9 mouse cellular contexts compared by ENCODE assay signal in the genomic region with DNA sequence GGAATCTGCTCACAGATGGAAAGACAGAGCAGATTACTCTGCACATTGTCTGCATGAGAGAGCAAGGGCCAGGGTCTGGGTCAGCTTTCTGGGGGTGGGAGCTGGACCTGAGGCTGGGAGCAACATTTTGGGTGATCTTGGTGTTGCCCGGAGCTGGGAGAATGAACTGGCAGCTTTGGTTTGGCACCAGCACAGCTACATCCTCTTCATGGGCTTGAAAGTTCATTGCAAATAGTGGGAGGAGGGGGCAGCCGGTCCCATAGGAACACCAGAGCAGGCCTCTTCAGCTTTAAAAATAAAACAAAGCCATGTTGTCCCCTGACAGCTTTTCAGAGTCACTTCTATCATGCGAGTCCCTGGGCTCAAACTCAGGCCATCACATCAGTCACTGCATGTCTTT. TPM values are rescaled to one million over a fixed set of nuclear protein-coding genes. Genes with fewer than 3 reads are reported as not detected.
A peak's percentile ranks its signal among the peaks of the same experiment; 100 is the strongest.
DNase-seq lines count a peak whose midpoint lies in the region; ATAC-seq and TF ChIP-seq lines count a peak whose summit lies in the region.
"Had no signal": no experiment of that assay in that cellular context is flagged by ENCODE, and none has a peak within 500 bp of the region (broad histone marks: within the 10 kb centered on the region; RNA-seq: fewer than 3 reads in every experiment).

No protein-coding gene starts in this region.

- H3K9ac ChIP-seq in kidney, embryonic 16.5 days (replicated peaks; ENCODE audit: low read length): peak overlapping the region; percentile 66; the same call in 1 of the 2 replicates
- peak overlapping the region; percentile 70 for H3K9ac ChIP-seq in intestine, embryonic 16.5 days (ENCODE audit: low read depth, low read length)
- 0 out of 2 replicates have a peak overlapping the region, but pooled peaks have one; percentile 4 for H3K9ac ChIP-seq in midbrain, postnatal 0 days (replicated peaks; ENCODE audit: low read length, poor library complexity, severe bottlenecking)

- H3K27me3 ChIP-seq in kidney, embryonic 16.5 days (ENCODE audit: insufficient read depth, low read length): no peaks in the 10 kb centered on the region
- H3K27me3 ChIP-seq in forebrain, embryonic 10.5 days (ENCODE audit: poor library complexity, severe bottlenecking): no peaks in the 10 kb centered on the region
- no peaks in the 10 kb centered on the region for H3K27me3 ChIP-seq in intestine, embryonic 16.5 days (replicated peaks; ENCODE audit: control insufficient read depth, insufficient read depth, low read length)
- no peaks in the 10 kb centered on the region for H3K27me3 ChIP-seq in midbrain, postnatal 0 days (ENCODE audit: insufficient read depth, low read length)

- H3K27ac ChIP-seq in kidney, embryonic 16.5 days (ENCODE audit: low read length): no peak overlapping the region
- peak overlapping the region; percentile 93 for H3K27ac ChIP-seq in forebrain, embryonic 10.5 days
- H3K27ac ChIP-seq in intestine, embryonic 16.5 days (ENCODE audit: low read length): peak overlapping the region; percentile 88; the same call in 1 of the 2 replicates
- H3K27ac ChIP-seq in midbrain, postnatal 0 days (ENCODE audit: low read depth, low read length): peak overlapping the region; percentile 87; the same call in 1 of the 2 replicates

- H3K36me3 ChIP-seq in kidney, embryonic 16.5 days (ENCODE audit: insufficient read depth, low read length): peaks cover 3% of the 10 kb centered on the region; the same call in 1 of the 2 replicates
- peaks cover 17% of the 10 kb centered on the region for H3K36me3 ChIP-seq in forebrain, embryonic 10.5 days (replicated peaks)
- no peaks in the 10 kb centered on the region for H3K36me3 ChIP-seq in intestine, embryonic 16.5 days (ENCODE audit: control insufficient read depth, insufficient read depth, low read length)
- no peaks in the 10 kb centered on the region for H3K36me3 ChIP-seq in midbrain, postnatal 0 days (ENCODE audit: insufficient read depth, low read length)

- WGBS in kidney, embryonic 16.5 days: 87% methylated on average over 3 of the region's 3 CpGs
- 95% methylated on average over 3 of the region's 3 CpGs for WGBS in forebrain, embryonic 10.5 days
- WGBS in intestine, embryonic 16.5 days: 90% methylated on average over 3 of the region's 3 CpGs
- WGBS in midbrain, postnatal 0 days: 90% methylated on average over 3 of the region's 3 CpGs

- H3K4me3 ChIP-seq in kidney, embryonic 16.5 days (ENCODE audit: low read length): no peak overlapping the region
- H3K4me3 ChIP-seq in forebrain, embryonic 10.5 days: peak overlapping the region; percentile 48
- H3K4me3 ChIP-seq in intestine, embryonic 16.5 days (ENCODE audit: low read length): peak overlapping the region; percentile 49; the same call in 1 of the 2 replicates
- peak overlapping the region; percentile 42 for H3K4me3 ChIP-seq in midbrain, postnatal 0 days (ENCODE audit: low read depth, low read length)

- no peak for ATAC-seq in kidney, embryonic 16.5 days (ENCODE audit: low FRiP score, low TSS enrichment)
- ATAC-seq in intestine, embryonic 16.5 days: no peak
- no peak for ATAC-seq in midbrain, postnatal 0 days (ENCODE audit: low FRiP score)
- ATAC-seq in erythroid progenitor cell, adult 5-6 weeks (replicated peaks; ENCODE audit: low FRiP score, poor library complexity, severe bottlenecking): no peak

- H3K4me2 ChIP-seq in kidney, embryonic 16.5 days (replicated peaks; ENCODE audit: low read depth, low read length): peak overlapping the region; percentile 74; the same call in 1 of the 2 replicates
- H3K4me2 ChIP-seq in intestine, embryonic 16.5 days (ENCODE audit: low read depth, low read length): peak overlapping the region; percentile 77
- peak overlapping the region; percentile 64 for H3K4me2 ChIP-seq in midbrain, postnatal 0 days (ENCODE audit: low read depth, low read length, poor library complexity, severe bottlenecking)

- TF ChIP-seq CTCF in midbrain, postnatal 0 days (IDR thresholded peaks at IDR 0.05): no peak

- DNase-seq in kidney, postnatal 4 days: no peak
- no peak for DNase-seq in forebrain, embryonic 10.5 days (ENCODE audit: extremely low spot score, low spot score)
- DNase-seq in midbrain, postnatal 0 days (ENCODE audit: low spot score): no peak
- DNase-seq in urinary bladder, adult 2 months (ENCODE audit: low spot score): no peak
- DNase-seq in yolk sac, embryonic 10.5 days (ENCODE audit: low spot score): no peak
- DNase-seq: cerebellum, postnatal 10 days had no signal

- H3K9me3 ChIP-seq in kidney, embryonic 16.5 days (ENCODE audit: low read length): no peaks in the 10 kb centered on the region
- no peaks in the 10 kb centered on the region; the same call in 1 of the 2 replicates for H3K9me3 ChIP-seq in forebrain, embryonic 10.5 days
- no peaks in the 10 kb centered on the region for H3K9me3 ChIP-seq in intestine, embryonic 16.5 days (ENCODE audit: control insufficient read depth, low read length)
- no peaks in the 10 kb centered on the region for H3K9me3 ChIP-seq in midbrain, postnatal 0 days (ENCODE audit: low read length)

- H3K4me1 ChIP-seq in kidney, embryonic 16.5 days (ENCODE audit: insufficient read depth, low read length): peaks cover 11% of the 10 kb centered on the region
- H3K4me1 ChIP-seq in forebrain, embryonic 10.5 days: peaks cover 23% of the 10 kb centered on the region
- peaks cover 8% of the 10 kb centered on the region for H3K4me1 ChIP-seq in intestine, embryonic 16.5 days (ENCODE audit: control insufficient read depth, insufficient read depth, low read length)
- H3K4me1 ChIP-seq in midbrain, postnatal 0 days (ENCODE audit: insufficient read depth, low read length): peaks cover 6% of the 10 kb centered on the region; the same call in 1 of the 2 replicates

RNA-seq across cellular contexts. Expression of a gene that starts 26.3 kb away (rescaled TPM):
- 67.3 and 70.5 TPM in 2 replicates for polyA plus RNA-seq in kidney, embryonic 16.5 days (2015; fragmentation: Nextera tagmentation; extraction: Ambion mirVana)
- 88.6 and 89.0 TPM in 2 replicates for polyA plus RNA-seq in forebrain, embryonic 10.5 days (2016; fragmentation: Nextera tagmentation; extraction: Ambion mirVana)
- polyA plus RNA-seq in intestine, embryonic 16.5 days (2015; fragmentation: Nextera tagmentation; extraction: Ambion mirVana): 40.0 and 44.8 TPM in 2 replicates
- total RNA-seq in midbrain, postnatal 0 days (2014; rRNA removed): 48.9 and 50.1 TPM in 2 replicates
- 34.5 and 35.4 TPM in 2 replicates for polyA plus RNA-seq in midbrain, postnatal 0 days (2015; fragmentation: Nextera tagmentation; extraction: Ambion mirVana)
- 29.1 and 34.4 TPM in 2 replicates for polyA plus RNA-seq in urinary bladder, adult 2 months (2012; rRNA removed)
- total RNA-seq in erythroid progenitor cell, adult 5-6 weeks (2015; ENCODE audit: low replicate concordance): 14.4 and 18.9 TPM in 2 replicates
- 13.6 and 28.5 TPM in 2 replicates for total RNA-seq in erythroid progenitor cell, adult 5-6 weeks (2017; ENCODE audit: low replicate concordance)

RNA-seq across cellular contexts. Expression of a gene that starts 33.8 kb away (rescaled TPM):
- polyA plus RNA-seq in kidney, embryonic 16.5 days (2015; fragmentation: Nextera tagmentation; extraction: Ambion mirVana): 103 and 117 TPM in 2 replicates
- polyA plus RNA-seq in forebrain, embryonic 10.5 days (2016; fragmentation: Nextera tagmentation; extraction: Ambion mirVana): 152 and 160 TPM in 2 replicates
- polyA plus RNA-seq in intestine, embryonic 16.5 days (2015; fragmentation: Nextera tagmentation; extraction: Ambion mirVana): 82.5 and 85.9 TPM in 2 replicates
- total RNA-seq in midbrain, postnatal 0 days (2014; rRNA removed): 43.8 and 54.7 TPM in 2 replicates
- polyA plus RNA-seq in midbrain, postnatal 0 days (2015; fragmentation: Nextera tagmentation; extraction: Ambion mirVana): 124 TPM in 2 replicates
- polyA plus RNA-seq in urinary bladder, adult 2 months (2012; rRNA removed): 29.8 and 33.0 TPM in 2 replicates
- total RNA-seq in erythroid progenitor cell, adult 5-6 weeks (2015; ENCODE audit: low replicate concordance): 22.7 and 30.6 TPM in 2 replicates
- 17.3 and 19.8 TPM in 2 replicates for total RNA-seq in erythroid progenitor cell, adult 5-6 weeks (2017; ENCODE audit: low replicate concordance)

Comparison
In these comparisons a context has a peak if more than half of its experiments do, and no peak if none do; other contexts are left out.
1. H3K9ac ChIP-seq: peak in every context shown above with its lines; median percentile 70 in intestine, embryonic 16.5 days; 66 in kidney, embryonic 16.5 days; 4 in midbrain, postnatal 0 days.